Mouse (Mus musculus) macrophage (primary cell): ENCODE measurements around the gene Asxl2. TPM values are rescaled to one million over a fixed set of nuclear protein-coding genes. Genes with fewer than 3 reads are reported as not detected.

Experiments
- H3K27ac ChIP-seq: fragments of 350-480 bp; formaldehyde crosslinking; 2 replicates; pipeline ENCODE4 v1.9.0; 2021
- H3K36me3 ChIP-seq: fragments of 350-480 bp; formaldehyde crosslinking; 2 replicates; pipeline ENCODE4 v1.9.0; 2021; ENCODE audit errors: inconsistent target
- H3K4me3 ChIP-seq: fragments of 350-480 bp; formaldehyde crosslinking; 2 replicates; pipeline ENCODE4 v1.9.0; 2021; ENCODE audit errors: inconsistent target
- H3K79me2 ChIP-seq: fragments of 350-480 bp; formaldehyde crosslinking; 2 replicates; pipeline ENCODE4 v1.9.0; 2021; ENCODE audit errors: inconsistent target
- WGBS: methylation state at CpG from one replicate; pipeline ENCODE4 v1.1.7; 2026; ENCODE audit warnings: inconsistent platforms; ENCODE audit not compliant: missing documents; 5-methylcytosine and 5-hydroxymethylcytosine counted together
- polyA plus RNA-seq: library from polyadenylated mRNA; stranded (reverse); fragments of 250-400 nt; gene quantifications from 3 replicates; pipeline ENCODE4 v1.2.4, GENCODE M21; 2018; ENCODE audit warnings: inconsistent platforms

Asxl2 gene
- polyA plus RNA-seq, 1 experiment from 2014 or later: 15.3 TPM

- H3K79me2 ChIP-seq: peaks cover 3% of the 10 kb centered on the region; the same call in 1 of the 2 replicates
- 86% methylated on average over 4 of the region's 4 CpGs for WGBS
- no peaks in the 10 kb centered on the region for H3K36me3 ChIP-seq
- no peak overlapping the region for H3K27ac ChIP-seq
- no peak overlapping the region for H3K4me3 ChIP-seq
These were observed 11.7 kb upstream of the Asxl2 start for GRCm38 (mm10) chr12:3414956-3415355.

- no peaks in the 10 kb centered on the region for H3K36me3 ChIP-seq
- peaks cover 27% of the 10 kb centered on the region for H3K79me2 ChIP-seq
- peak overlapping the region; percentile 77 for H3K27ac ChIP-seq
- no peak overlapping the region for H3K4me3 ChIP-seq
- 32% methylated on average over 3 of the region's 3 CpGs for WGBS
These were observed 7.9 kb upstream of the Asxl2 start for GRCm38 (mm10) chr12:3418761-3419160.

GRCm38 (mm10) chr12:3420519-3420918 lies 6.1 kb upstream of the Asxl2 start:
- Histone ChIP-seq H3K27ac (peak overlapping the region; percentile 77), H3K36me3 (no peaks in the 10 kb centered on the region)

GRCm38 (mm10) chr12:3422786-3423185 lies 3.9 kb upstream of the Asxl2 start:
- WGBS: 80% methylated on average over 1 of the region's 1 CpGs

More at GRCm38 (mm10) chr12:3420519-3420918, 6.1 kb upstream of the Asxl2 start:
- H3K79me2 ChIP-seq: peaks cover 42% of the 10 kb centered on the region
- no peak overlapping the region for H3K4me3 ChIP-seq
- WGBS: 23% methylated on average over 2 of the region's 2 CpGs

GRCm38 (mm10) chr12:3424179-3424578 lies 2.5 kb upstream of the Asxl2 start:
- Histone ChIP-seq H3K36me3 (no peaks in the 10 kb centered on the region), H3K4me3 (no peak overlapping the region), H3K79me2 (peaks cover 59% of the 10 kb centered on the region), H3K27ac (peak overlapping the region; percentile 27)
- WGBS: 77% methylated on average over 2 of the region's 2 CpGs

More at GRCm38 (mm10) chr12:3422786-3423185, 3.9 kb upstream of the Asxl2 start:
- Histone ChIP-seq H3K36me3 (no peaks in the 10 kb centered on the region), H3K4me3 (no peak overlapping the region), H3K27ac (no peak overlapping the region), H3K79me2 (peaks cover 45% of the 10 kb centered on the region)

- WGBS: 45% methylated on average over 15 of the region's 15 CpGs
- peak overlapping the region; percentile 59 for H3K4me3 ChIP-seq
- peaks cover 74% of the 10 kb centered on the region for H3K79me2 ChIP-seq
- peak overlapping the region; percentile 87 for H3K27ac ChIP-seq
- H3K36me3 ChIP-seq: no peaks in the 10 kb centered on the region
These were observed 999 bp upstream of the Asxl2 start for GRCm38 (mm10) chr12:3425375-3426341.

GRCm38 (mm10) chr12:3427067-3427889 lies 621 bp downstream of the Asxl2 start:
- H3K36me3 ChIP-seq: no peaks in the 10 kb centered on the region
- H3K79me2 ChIP-seq: peaks cover 77% of the 10 kb centered on the region
- under 1% methylated on average over 50 of the region's 65 CpGs for WGBS
- H3K4me3 ChIP-seq: peak overlapping the region; percentile 84
- H3K27ac ChIP-seq: peak overlapping the region; percentile 93

- WGBS: 58% methylated on average over 11 of the region's 11 CpGs
- H3K27ac ChIP-seq: peak overlapping the region; percentile 93
- peak overlapping the region; percentile 84 for H3K4me3 ChIP-seq
- peaks cover 77% of the 10 kb centered on the region for H3K79me2 ChIP-seq
- H3K36me3 ChIP-seq: no peaks in the 10 kb centered on the region
These were observed 1.5 kb downstream of the Asxl2 start for GRCm38 (mm10) chr12:3427891-3428775.

GRCm38 (mm10) chr12:3429681-3430442 lies 3.2 kb downstream of the Asxl2 start:
- Histone ChIP-seq H3K36me3 (no peaks in the 10 kb centered on the region), H3K79me2 (peaks cover 84% of the 10 kb centered on the region), H3K27ac (no peak overlapping the region), H3K4me3 (no peak overlapping the region)
- WGBS: 86% methylated on average over 2 of the region's 2 CpGs

- no peaks in the 10 kb centered on the region for H3K36me3 ChIP-seq
- no peak overlapping the region for H3K4me3 ChIP-seq
- peaks cover 84% of the 10 kb centered on the region for H3K79me2 ChIP-seq
- H3K27ac ChIP-seq: no peak overlapping the region
These were observed 3.7 kb downstream of the Asxl2 start for GRCm38 (mm10) chr12:3430443-3430753.

GRCm38 (mm10) chr12:3430985-3431384 lies 4.3 kb downstream of the Asxl2 start:
- no peak overlapping the region for H3K27ac ChIP-seq
- peaks cover 88% of the 10 kb centered on the region for H3K79me2 ChIP-seq
- H3K4me3 ChIP-seq: no peak overlapping the region
- H3K36me3 ChIP-seq: no peaks in the 10 kb centered on the region

- Histone ChIP-seq H3K36me3 (no peaks in the 10 kb centered on the region), H3K4me3 (no peak overlapping the region), H3K27ac (no peak overlapping the region), H3K79me2 (peaks cover 100% of the 10 kb centered on the region)
- WGBS: 6% methylated on average over 1 of the region's 1 CpGs
These were observed 7.1 kb downstream of the Asxl2 start for GRCm38 (mm10) chr12:3433736-3434135.

GRCm38 (mm10) chr12:3436446-3436845 lies 9.8 kb downstream of the Asxl2 start:
- Histone ChIP-seq H3K36me3 (no peaks in the 10 kb centered on the region), H3K27ac (no peak overlapping the region), H3K4me3 (no peak overlapping the region), H3K79me2 (peaks cover 100% of the 10 kb centered on the region)
- 80% methylated on average over 5 of the region's 5 CpGs for WGBS
